Mouse (Mus musculus): ENCODE data around the gene Mgll. TPM values are rescaled to one million over a fixed set of nuclear protein-coding genes. Genes with fewer than 3 reads are reported as not detected.

The Mgll gene
- polyA plus RNA-seq, 1 experiment, result 0.20 TPM

DNA sequence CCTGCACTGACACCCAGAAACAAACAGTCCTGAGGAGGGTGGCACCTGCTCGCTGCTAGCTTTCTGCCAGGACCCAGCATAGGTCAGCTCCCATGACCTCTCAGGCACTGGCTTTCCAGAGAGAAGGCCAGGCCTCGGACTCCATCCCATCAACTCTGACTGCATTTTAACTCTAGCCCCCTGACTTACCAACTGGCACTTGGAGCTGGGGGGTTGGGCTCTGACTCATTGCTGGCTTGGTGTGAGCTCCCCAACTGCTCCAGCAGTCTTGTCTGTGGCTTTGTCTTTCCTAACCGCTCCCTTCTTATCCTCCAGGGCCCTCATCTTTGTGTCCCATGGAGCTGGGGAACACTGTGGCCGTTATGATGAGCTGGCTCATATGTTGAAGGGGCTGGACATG is 40.1 kb downstream of the Mgll start:
- Histone ChIP-seq H3K4me1 (ENCODE audit: control insufficient read depth, insufficient read depth, low read length) (no peaks in the 10 kb centered on the region), H3K27ac (ENCODE audit: insufficient read depth, low read depth, low read length) (no peak overlapping the region), H3K4me3 (ENCODE audit: insufficient read depth, low read length) (no peak overlapping the region)
- TF ChIP-seq CTCF (IDR thresholded peaks at IDR 0.05; ENCODE audit: low read depth, low read length) (no peak), POLR2A (IDR thresholded peaks at IDR 0.05; ENCODE audit: borderline replicate concordance, low read depth, low read length) (no peak)

DNA sequence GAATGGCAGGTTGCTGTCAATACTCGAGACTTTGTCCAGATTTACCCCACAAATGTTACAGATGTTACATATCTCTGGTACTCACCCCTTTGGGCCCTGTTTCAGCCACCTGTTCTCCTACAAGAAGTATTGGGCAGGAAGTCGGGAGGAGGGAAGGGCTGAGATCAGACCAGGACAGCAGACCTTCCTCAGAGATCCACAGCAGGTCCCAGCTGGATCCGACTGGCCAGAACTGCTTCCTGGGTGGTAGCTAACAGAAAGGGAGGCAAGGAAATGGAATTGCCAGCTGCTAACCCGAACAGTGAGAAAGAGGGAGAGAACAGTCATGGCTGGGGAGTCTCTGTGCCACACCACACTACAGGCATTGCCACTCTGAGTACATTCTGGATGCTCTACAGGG is 43.5 kb downstream of the Mgll start:
- Histone ChIP-seq H3K4me1 (ENCODE audit: control insufficient read depth, insufficient read depth, low read length) (0 out of 2 replicates have a peak, but pooled peaks cover 3% of the 10 kb centered on the region), H3K4me3 (ENCODE audit: insufficient read depth, low read length) (no peak overlapping the region), H3K27ac (ENCODE audit: insufficient read depth, low read depth, low read length) (no peak overlapping the region)
- TF ChIP-seq CTCF (IDR thresholded peaks at IDR 0.05; ENCODE audit: low read depth, low read length) (no peak), POLR2A (IDR thresholded peaks at IDR 0.05; ENCODE audit: borderline replicate concordance, low read depth, low read length) (no peak)

DNA sequence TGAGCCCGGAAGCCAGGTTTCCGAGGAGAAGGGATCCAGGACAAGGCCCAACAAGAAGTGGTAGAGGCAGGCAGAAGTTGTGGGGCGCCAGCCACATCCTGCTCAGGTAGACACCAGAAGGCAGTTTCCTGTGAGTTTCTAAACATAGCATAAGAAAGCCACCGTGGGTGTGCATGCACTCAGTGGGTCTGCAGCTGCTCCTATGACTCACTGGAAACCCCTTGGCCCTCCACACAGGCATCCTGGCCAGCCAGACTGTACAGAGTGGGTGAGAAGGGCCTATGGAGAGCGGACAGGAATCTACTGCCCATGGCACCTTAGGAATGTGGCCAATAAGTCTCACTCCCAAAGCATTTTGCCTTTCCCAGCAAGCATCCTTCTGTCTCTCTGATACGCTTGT is 45.5 kb downstream of the Mgll start:
- TF ChIP-seq POLR2A (IDR thresholded peaks at IDR 0.05; ENCODE audit: borderline replicate concordance, low read depth, low read length) (no peak), CTCF (IDR thresholded peaks at IDR 0.05; ENCODE audit: low read depth, low read length) (no peak)
- Histone ChIP-seq H3K4me1 (ENCODE audit: control insufficient read depth, insufficient read depth, low read length) (0 out of 2 replicates have a peak, but pooled peaks cover 3% of the 10 kb centered on the region), H3K4me3 (ENCODE audit: insufficient read depth, low read length) (no peak overlapping the region), H3K27ac (ENCODE audit: insufficient read depth, low read depth, low read length) (no peak overlapping the region)

DNA sequence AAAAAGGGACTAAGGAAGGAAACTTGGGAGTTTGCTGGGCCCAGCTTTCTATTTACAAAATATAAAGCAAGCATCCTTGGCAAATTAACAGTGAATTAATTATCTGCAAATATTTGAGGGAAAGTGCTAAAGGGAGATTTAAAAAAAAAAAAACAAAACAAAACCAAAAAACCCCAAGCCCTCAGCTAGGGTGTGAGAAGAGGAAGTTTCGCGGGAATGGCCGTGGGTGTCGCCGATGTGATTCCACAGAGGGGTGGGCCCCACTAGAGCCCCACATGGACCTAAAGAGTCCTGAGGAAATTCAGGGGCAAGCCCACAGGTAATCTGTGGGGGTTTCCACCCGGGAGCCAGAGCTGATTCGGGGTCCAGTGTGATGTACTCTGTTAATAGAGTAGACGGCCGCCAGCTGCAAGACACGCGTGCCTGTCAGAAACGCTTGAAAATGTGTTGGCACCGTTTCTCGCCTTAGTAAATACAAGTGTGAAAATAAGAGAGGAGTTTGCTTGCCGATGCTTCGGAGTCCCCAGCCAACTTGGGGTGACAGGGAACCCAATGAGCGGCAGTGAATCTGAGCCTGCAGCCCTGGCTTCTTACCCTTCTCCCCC is 46.2 kb downstream of the Mgll start:
- no peak overlapping the region for H3K4me3 ChIP-seq (ENCODE audit: insufficient read depth, low read length)
- no peak overlapping the region for H3K27ac ChIP-seq (ENCODE audit: insufficient read depth, low read depth, low read length)
- H3K4me1 ChIP-seq (ENCODE audit: control insufficient read depth, insufficient read depth, low read length), result 0 out of 2 replicates have a peak, but pooled peaks cover 3% of the 10 kb centered on the region

DNA sequence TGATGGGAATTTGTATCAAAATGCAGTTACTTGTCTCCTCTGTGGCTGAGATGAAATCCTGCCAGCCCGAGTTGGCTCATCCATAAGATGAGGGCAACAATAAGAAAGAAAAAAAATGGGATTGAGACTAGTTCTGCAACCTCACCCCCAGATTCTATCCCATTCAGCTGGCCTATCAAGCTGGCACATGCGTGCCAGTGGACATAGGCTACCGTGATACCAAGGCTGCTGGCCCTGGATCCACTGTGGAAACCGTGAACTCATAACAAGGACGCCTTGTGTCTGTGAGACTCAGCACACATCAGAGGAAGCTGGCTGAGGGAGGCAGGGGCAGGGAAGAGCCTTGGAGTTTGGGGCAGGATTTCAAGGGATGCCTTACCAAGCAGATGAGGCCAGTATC is 46.8 kb downstream of the Mgll start:
- TF ChIP-seq POLR2A (IDR thresholded peaks at IDR 0.05; ENCODE audit: borderline replicate concordance, low read depth, low read length), result no peak
- no peak for TF ChIP-seq CTCF (IDR thresholded peaks at IDR 0.05; ENCODE audit: low read depth, low read length)
- H3K27ac ChIP-seq (ENCODE audit: insufficient read depth, low read depth, low read length), result no peak overlapping the region

More for the DNA sequence above, 46.2 kb downstream of the Mgll start:
- TF ChIP-seq POLR2A (IDR thresholded peaks at IDR 0.05; ENCODE audit: borderline replicate concordance, low read depth, low read length), result no peak
- no peak for TF ChIP-seq CTCF (IDR thresholded peaks at IDR 0.05; ENCODE audit: low read depth, low read length)

DNA sequence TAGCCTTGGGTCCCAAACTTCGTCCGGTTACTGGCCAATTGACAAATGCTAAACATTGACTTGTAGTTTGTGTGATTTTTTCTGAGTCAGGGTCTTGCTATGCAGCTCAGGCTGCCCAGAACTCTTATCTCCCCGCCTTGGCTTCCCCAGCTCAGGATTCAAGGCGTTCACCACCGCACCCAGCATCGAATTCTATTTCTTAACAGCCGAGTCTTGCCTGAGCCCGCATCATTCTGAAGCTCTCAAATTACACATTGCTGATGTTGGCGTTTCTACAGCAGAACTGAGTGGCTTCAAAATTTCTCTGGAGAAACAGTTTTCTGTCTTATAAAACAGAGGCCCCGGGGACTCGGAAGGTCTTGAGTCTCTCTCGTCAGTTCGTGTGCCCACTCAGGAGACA is 47.8 kb downstream of the Mgll start:
- Histone ChIP-seq H3K4me1 (ENCODE audit: control insufficient read depth, insufficient read depth, low read length) (0 out of 2 replicates have a peak, but pooled peaks cover 3% of the 10 kb centered on the region), H3K27ac (ENCODE audit: insufficient read depth, low read depth, low read length) (no peak overlapping the region), H3K4me3 (ENCODE audit: insufficient read depth, low read length) (no peak overlapping the region)
- TF ChIP-seq CTCF (IDR thresholded peaks at IDR 0.05; ENCODE audit: low read depth, low read length), result no peak
- TF ChIP-seq POLR2A (IDR thresholded peaks at IDR 0.05; ENCODE audit: borderline replicate concordance, low read depth, low read length), result no peak

More for the DNA sequence above, 46.8 kb downstream of the Mgll start:
- Histone ChIP-seq H3K4me3 (ENCODE audit: insufficient read depth, low read length) (no peak overlapping the region), H3K4me1 (ENCODE audit: control insufficient read depth, insufficient read depth, low read length) (0 out of 2 replicates have a peak, but pooled peaks cover 3% of the 10 kb centered on the region)

DNA sequence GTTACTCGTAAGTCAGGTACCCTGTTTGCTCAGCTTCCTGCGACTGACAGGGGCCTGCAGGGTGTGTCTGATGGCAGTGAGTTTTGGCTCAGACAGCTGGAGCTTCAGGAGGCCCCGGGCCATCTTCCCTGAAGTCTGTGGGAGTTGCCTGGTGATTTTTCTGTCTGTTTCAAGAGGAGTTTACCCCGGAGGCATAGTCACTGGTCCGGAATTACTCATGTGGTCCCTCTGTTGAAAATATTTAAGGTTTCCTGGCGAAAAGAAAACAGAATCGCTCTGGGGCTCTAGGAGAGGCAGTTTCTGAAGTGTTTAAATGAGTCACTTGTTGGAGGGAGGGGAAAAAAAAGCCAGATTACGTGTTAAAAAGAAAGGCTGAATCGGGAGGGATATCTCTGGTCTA is 49.8 kb downstream of the Mgll start:
- H3K4me1 ChIP-seq (ENCODE audit: control insufficient read depth, insufficient read depth, low read length), result 0 out of 2 replicates have a peak, but pooled peaks cover 3% of the 10 kb centered on the region
- no peak for TF ChIP-seq CTCF (IDR thresholded peaks at IDR 0.05; ENCODE audit: low read depth, low read length)
- no peak for TF ChIP-seq POLR2A (IDR thresholded peaks at IDR 0.05; ENCODE audit: borderline replicate concordance, low read depth, low read length)
- H3K4me3 ChIP-seq (ENCODE audit: insufficient read depth, low read length), result no peak overlapping the region
- no peak overlapping the region for H3K27ac ChIP-seq (ENCODE audit: insufficient read depth, low read depth, low read length)

DNA sequence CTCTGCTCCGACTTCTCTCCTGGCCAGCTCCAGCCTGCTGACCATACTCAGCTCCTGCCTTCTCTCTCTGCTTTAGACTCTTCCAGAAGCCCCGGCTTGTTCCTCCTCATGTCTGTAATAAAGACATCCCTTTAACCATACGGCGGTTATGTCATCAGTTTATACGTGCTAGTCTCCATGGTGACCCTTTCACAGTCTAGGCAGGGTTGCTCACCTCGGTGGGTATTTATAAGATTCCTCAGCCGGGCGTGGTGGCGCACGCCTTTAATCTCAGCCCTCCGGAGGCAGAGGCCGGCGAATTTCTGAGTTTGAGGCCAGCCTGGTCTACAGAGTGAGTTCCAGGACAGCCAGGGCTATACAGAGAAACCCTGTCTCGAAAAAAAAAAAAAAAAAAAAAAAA is 51.1 kb downstream of the Mgll start:
- TF ChIP-seq POLR2A (IDR thresholded peaks at IDR 0.05; ENCODE audit: borderline replicate concordance, low read depth, low read length) (no peak), CTCF (IDR thresholded peaks at IDR 0.05; ENCODE audit: low read depth, low read length) (no peak)
- no peak overlapping the region for H3K27ac ChIP-seq (ENCODE audit: insufficient read depth, low read depth, low read length)
- H3K4me3 ChIP-seq (ENCODE audit: insufficient read depth, low read length), result no peak overlapping the region
- H3K4me1 ChIP-seq (ENCODE audit: control insufficient read depth, insufficient read depth, low read length), result no peaks in the 10 kb centered on the region

DNA sequence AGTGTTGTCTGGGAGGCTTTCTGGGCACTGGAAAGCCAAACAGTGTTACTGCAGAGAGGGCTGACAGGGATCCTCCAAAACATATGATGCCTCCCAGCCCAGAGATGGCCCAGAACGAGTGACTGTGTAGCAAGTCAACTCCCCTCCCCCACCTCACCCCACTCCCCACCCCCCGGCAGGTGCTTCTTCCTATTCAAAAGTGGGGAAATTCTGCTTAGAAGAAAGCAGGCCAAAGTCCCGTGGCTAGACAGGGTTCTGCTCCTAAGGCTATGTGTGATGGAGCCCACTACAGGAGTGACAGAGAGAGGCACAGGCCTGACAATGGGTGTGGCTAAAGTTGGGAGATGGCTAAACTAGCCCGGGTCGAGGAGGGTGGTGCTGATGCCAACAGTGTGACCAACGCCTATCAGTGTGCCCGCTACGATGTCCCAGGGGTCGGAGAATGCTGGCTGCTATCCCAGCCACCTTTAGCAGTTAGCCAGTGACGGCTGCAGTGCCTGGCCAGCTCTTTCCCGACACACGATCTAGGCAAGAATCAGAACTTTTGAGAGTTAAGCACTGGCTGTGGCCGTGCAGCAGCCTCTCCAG is 52.2 kb downstream of the Mgll start:
- H3K4me1 ChIP-seq (ENCODE audit: control insufficient read depth, insufficient read depth, low read length), result no peaks in the 10 kb centered on the region
- TF ChIP-seq POLR2A (IDR thresholded peaks at IDR 0.05; ENCODE audit: borderline replicate concordance, low read depth, low read length), result no peak
- TF ChIP-seq CTCF (IDR thresholded peaks at IDR 0.05; ENCODE audit: low read depth, low read length), result no peak
- H3K4me3 ChIP-seq (ENCODE audit: insufficient read depth, low read length), result no peak overlapping the region
- H3K27ac ChIP-seq (ENCODE audit: insufficient read depth, low read depth, low read length), result no peak overlapping the region

DNA sequence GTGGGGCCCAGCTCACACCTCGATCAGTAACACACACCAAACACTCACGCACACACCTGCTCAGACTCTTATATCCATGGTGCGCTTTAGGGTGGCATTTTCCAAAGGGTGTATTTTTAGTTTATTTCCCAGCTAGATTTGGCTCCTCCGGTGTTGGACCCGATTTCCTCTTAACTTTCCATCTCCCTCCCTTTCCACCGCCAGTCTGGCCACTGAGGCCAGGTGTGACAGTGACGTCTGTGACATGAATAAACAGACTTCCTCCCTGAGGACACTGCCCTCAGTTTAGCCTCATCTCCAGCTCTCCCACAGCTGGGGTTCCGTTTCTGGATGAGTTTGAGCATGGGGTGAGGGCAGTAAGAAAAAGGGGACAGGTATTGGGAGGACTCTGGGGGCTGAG is 52.8 kb downstream of the Mgll start:
- H3K4me1 ChIP-seq (ENCODE audit: control insufficient read depth, insufficient read depth, low read length), result no peaks in the 10 kb centered on the region
- TF ChIP-seq CTCF (IDR thresholded peaks at IDR 0.05; ENCODE audit: low read depth, low read length), result no peak
- no peak overlapping the region for H3K27ac ChIP-seq (ENCODE audit: insufficient read depth, low read depth, low read length)
- H3K4me3 ChIP-seq (ENCODE audit: insufficient read depth, low read length), result no peak overlapping the region

Measured in bone marrow macrophage, adult 2 months (primary cell).